Mouse (Mus musculus) lung, adult 2 months (tissue): ENCODE data around the gene Setdb1. TPM values are rescaled to one million over a fixed set of nuclear protein-coding genes. Genes with fewer than 3 reads are reported as not detected.

Source experiments
- DNase-seq: peaks from one replicate; pipeline ENCODE4 v3.0.0; 2022
- H3K4me1 ChIP-seq: fragments of 200-500 bp; 2 replicates; pipeline ENCODE4 v1.6.1; 2011; ENCODE audit warnings: low read length; ENCODE audit not compliant: control insufficient read depth, insufficient read depth
- H3K4me3 ChIP-seq: fragments of 200-500 bp; replicated peaks from 2 replicates; pipeline ENCODE3; 2011; ENCODE audit warnings: low read depth, mild to moderate bottlenecking, control low read depth, low read length; ENCODE audit errors: extremely low read depth
- CTCF ChIP-seq: fragments of 200-500 bp; IDR thresholded peaks from 2 replicates; pipeline ENCODE4 v1.5.1; 2011; ENCODE audit warnings: mild to moderate bottlenecking, low read length, control low read depth; ENCODE audit not compliant: insufficient read depth
- POLR2A ChIP-seq: fragments of 200-500 bp; IDR thresholded peaks from 2 replicates; pipeline ENCODE4 v1.6.1; 2011; ENCODE audit warnings: low read depth, mild to moderate bottlenecking, control low read depth, low read length, borderline replicate concordance; ENCODE audit errors: extremely low read depth
- WGBS: fragments of 180-500 bp; shearing (Covaris S2); methylation state at CpG from one replicate; pipeline ENCODE4 v1.1.7; 2018; 5-methylcytosine and 5-hydroxymethylcytosine counted together
- polyA plus RNA-seq: library from polyadenylated mRNA; depleted of rRNA; stranded (reverse); fragments of >200 nt; gene quantifications from 2 replicates; pipeline ENCODE4 v1.2.3, GENCODE M21; 2012

Setdb1 gene
- polyA plus RNA-seq, 1 experiment: 14.7 TPM

- Histone ChIP-seq H3K4me3 (no peak overlapping the region), H3K4me1 (peaks cover 2% of the 10 kb centered on the region; the same call in 1 of the 2 replicates)
- TF ChIP-seq POLR2A: no peak
- no peak; the same call in none of the 2 replicates for TF ChIP-seq CTCF
- 56% methylated on average over 9 of the region's 9 CpGs for WGBS
- DNase-seq: peak; percentile 73
These were observed 45.8 kb downstream of the Setdb1 start for GRCm38 (mm10) chr3:95310968-95311882.

GRCm38 (mm10) chr3:95310496-95310895 is 46.5 kb downstream of the Setdb1 start:
- WGBS: 42% methylated on average over 3 of the region's 3 CpGs
- Histone ChIP-seq H3K4me3 (no peak overlapping the region), H3K4me1 (no peaks in the 10 kb centered on the region; the same call in 1 of the 2 replicates)
- no peak for DNase-seq
- TF ChIP-seq CTCF (no peak), POLR2A (no peak)

- Histone ChIP-seq H3K4me3 (no peak within 1 kb of the TSS), H3K4me1 (no peaks in the 10 kb centered on the region)
- TF ChIP-seq CTCF (no peak), POLR2A (peak; percentile 9; the same call in 1 of the 2 replicates)
- no peak for DNase-seq
- 50% methylated on average over 7 of the region's 7 CpGs for WGBS
These were observed 49.9 kb downstream of the Setdb1 start, which contains the start of gene Anxa9 for GRCm38 (mm10) chr3:95307100-95307499. Anxa9 (minus strand) TSS chr3:95307176.

GRCm38 (mm10) chr3:95306244-95306643 is 50.8 kb downstream of the Setdb1 start:
- WGBS: 53% methylated on average over 4 of the region's 4 CpGs
- no peak overlapping the region for H3K4me3 ChIP-seq
- DNase-seq: no peak
- H3K4me1 ChIP-seq: no peaks in the 10 kb centered on the region
- TF ChIP-seq CTCF (no peak), POLR2A (no peak)

GRCm38 (mm10) chr3:95301204-95301796 is 55.7 kb downstream of the Setdb1 start:
- TF ChIP-seq CTCF (no peak), POLR2A (no peak)
- H3K4me1 ChIP-seq: peaks cover 8% of the 10 kb centered on the region; the same call in 1 of the 2 replicates
- no peak overlapping the region for H3K4me3 ChIP-seq
- DNase-seq: no peak
- 77% methylated on average over 3 of the region's 3 CpGs for WGBS

GRCm38 (mm10) chr3:95298018-95298417 is 59.0 kb downstream of the Setdb1 start:
- WGBS: 42% methylated on average over 7 of the region's 7 CpGs

GRCm38 (mm10) chr3:95296103-95296469 is 60.9 kb downstream of the Setdb1 start:
- Histone ChIP-seq H3K4me3 (no peak overlapping the region), H3K4me1 (peaks cover 14% of the 10 kb centered on the region)
- TF ChIP-seq CTCF: peak; percentile 71
- no peak for TF ChIP-seq POLR2A
- DNase-seq: no peak
- 5% methylated on average over 5 of the region's 5 CpGs for WGBS

More at GRCm38 (mm10) chr3:95298018-95298417, 59.0 kb downstream of the Setdb1 start:
- Histone ChIP-seq H3K4me1 (peaks cover 14% of the 10 kb centered on the region), H3K4me3 (no peak overlapping the region)
- TF ChIP-seq CTCF (no peak), POLR2A (no peak)
- no peak for DNase-seq

- no peak for TF ChIP-seq POLR2A
- no peak for TF ChIP-seq CTCF
- 73% methylated on average over 11 of the region's 11 CpGs for WGBS
- no peak overlapping the region for H3K4me3 ChIP-seq
- H3K4me1 ChIP-seq: peaks cover 14% of the 10 kb centered on the region
- no peak for DNase-seq
These were observed 61.5 kb downstream of the Setdb1 start for GRCm38 (mm10) chr3:95295321-95296102.

- 75% methylated on average over 5 of the region's 5 CpGs for WGBS
- no peak for DNase-seq
- Histone ChIP-seq H3K4me3 (no peak overlapping the region), H3K4me1 (peaks cover 14% of the 10 kb centered on the region)
- TF ChIP-seq POLR2A (no peak), CTCF (no peak)
These were observed 62.3 kb downstream of the Setdb1 start for GRCm38 (mm10) chr3:95294718-95295117.
